Mouse (Mus musculus): ENCODE measurements around the gene Rap1gap. TPM values are rescaled to one million over a fixed set of nuclear protein-coding genes. Genes with fewer than 3 reads are reported as not detected.
A peak's percentile ranks its signal among the peaks of the same experiment; 100 is the strongest.

Rap1gap gene
- total RNA-seq, 2 experiments from 2014 or later, result 6.6 to 7.4 TPM

DNA sequence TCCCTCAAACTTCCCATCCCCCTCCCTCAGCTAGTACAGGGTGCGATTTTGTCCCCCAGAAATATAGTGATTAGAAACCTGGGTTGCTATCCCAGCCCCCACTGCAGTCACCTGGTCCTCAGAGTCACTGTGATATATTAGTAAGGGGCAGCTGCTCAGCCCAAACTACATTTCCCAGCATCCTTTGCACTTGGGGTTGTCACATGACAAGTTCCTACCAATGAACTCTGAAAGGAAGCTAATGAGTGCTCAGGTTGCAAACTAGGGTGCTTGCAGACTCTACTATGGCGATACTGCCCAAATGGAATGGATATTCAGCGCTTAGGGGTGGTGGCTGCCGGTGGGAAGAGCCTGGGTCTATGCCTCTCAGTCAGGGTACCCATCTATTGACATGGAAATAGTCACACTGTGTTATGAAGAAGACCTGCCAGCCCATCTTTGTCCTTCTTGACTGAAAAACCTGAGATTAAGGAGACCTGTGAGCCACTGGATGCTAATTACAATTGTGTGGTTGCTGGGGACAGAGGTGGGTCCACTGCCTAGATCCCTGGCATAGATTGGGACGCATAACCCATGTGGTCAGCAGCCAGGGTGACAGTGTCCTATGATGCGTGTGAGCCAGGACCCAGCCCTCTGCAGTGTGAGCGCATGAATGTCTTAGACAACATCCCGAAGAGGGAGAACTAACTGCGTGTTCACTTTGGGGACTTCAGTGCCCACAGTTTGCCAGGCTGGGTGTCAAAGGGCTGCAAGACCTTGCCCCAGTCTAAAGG lies 74.8 kb downstream of the Rap1gap start:
- DNase-seq (ENCODE audit: low spot score in 2 of 2), result no peak

DNA sequence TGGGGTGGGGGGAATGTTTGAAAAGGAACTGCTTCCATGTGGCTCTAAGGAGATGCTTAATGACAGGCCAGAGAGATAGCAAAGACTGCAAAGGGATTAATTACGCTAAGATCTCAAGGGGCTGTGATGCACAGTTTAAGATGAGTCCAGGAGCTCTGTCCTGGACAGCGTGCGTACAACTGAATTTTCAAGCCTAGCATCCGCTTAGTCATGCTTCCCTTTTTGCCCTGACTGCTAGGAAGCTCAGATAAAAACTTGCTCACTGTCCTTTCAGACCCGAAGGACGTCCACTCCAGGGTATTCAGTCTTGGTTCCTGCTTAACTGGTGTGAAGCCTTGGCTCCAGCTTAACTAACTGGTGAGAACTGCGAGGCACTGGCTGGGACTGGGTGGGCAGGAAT lies 75.8 kb downstream of the Rap1gap start:
- no peak for DNase-seq (ENCODE audit: low spot score in 2 of 2)

DNA sequence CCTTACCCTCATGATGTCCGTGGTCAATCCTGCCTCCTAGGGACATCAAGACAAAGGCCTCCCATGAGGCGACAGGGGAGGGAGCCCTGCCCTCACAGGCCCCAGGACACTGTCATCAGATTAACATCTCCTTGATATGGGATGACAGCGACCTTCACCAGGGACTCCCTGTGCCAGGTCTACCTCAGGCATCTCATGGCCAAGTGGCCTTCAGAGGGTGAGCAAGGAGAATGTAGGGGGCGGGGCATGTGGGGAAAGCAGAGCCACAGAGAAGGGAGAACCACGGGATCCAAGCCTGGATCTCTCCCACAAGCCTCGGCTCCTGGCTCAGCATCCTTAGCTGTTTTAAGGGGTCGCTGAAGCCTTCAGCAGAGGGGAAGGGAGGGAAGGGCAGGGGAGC lies 79.3 kb downstream of the Rap1gap start:
- DNase-seq (ENCODE audit: low spot score in 2 of 2), result no peak

DNA sequence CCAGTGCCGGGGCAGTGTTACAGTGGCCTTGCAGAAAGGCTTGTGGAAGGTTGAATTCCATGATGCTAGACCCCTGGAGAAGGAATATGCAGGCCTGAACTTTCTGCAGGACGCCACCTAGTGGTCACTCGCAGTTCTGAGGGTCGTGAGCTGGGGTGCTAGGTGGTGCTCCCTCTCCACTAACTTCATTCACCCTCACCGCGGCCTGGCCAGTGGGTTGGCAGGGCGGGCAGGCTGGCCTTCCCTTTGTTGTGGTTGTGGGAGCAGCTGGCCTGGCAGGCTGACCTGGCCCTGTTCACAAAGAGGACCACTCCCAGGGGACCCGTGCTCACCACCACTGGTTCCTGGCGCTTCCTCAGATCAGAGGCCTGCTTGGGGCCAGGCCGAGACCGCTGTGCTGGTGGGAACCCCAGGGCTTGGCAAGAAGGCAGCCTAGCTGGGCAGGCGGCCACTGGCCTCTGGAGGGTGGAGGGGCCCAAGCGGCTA lies 80.0 kb downstream of the Rap1gap start:
- DNase-seq (ENCODE audit: low spot score in 2 of 2), result peak in 1 of 2 experiments; percentile 56

DNA sequence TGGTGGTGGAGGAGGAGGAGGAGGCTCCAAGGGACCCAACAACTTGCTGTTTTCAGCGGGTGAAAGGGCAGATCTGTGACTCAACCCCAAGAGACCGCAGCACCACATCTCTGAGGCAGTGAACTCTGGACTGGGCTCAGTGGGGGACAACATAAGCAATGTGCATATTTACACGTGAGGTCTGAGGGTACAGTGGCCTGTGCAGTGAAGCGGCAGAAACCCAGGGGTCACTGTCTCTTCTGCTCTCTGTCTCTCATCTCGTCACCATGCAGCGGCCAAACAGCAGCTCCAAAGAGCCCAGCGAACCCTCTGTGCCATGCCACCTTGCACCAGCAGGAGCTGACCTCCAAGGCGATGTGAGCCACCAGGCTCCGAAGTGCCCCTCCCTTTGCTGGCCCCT lies 82.6 kb downstream of the Rap1gap start:
- no peak for DNase-seq (ENCODE audit: low spot score in 2 of 2)

DNA sequence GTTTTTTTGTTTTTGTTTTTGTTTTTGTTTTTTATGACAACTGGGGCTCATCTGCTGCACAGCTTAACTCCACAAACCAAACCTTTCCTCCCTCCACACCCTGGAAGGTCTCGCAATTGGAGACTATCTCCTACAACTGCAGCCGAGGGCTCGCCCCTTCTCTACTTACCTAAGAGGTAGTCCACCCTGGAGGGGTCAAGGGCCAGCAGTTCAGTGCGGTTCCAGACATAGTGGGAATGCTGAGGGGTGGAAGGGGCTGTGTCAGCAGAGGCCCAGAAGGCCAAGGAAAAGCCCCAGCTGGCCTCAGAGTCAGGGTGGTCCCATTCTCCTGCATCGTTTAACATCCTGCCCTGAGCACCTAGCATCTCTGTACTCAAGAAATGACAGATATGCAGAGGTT lies 83.1 kb downstream of the Rap1gap start:
- no peak for DNase-seq (ENCODE audit: low spot score in 2 of 2)

DNA sequence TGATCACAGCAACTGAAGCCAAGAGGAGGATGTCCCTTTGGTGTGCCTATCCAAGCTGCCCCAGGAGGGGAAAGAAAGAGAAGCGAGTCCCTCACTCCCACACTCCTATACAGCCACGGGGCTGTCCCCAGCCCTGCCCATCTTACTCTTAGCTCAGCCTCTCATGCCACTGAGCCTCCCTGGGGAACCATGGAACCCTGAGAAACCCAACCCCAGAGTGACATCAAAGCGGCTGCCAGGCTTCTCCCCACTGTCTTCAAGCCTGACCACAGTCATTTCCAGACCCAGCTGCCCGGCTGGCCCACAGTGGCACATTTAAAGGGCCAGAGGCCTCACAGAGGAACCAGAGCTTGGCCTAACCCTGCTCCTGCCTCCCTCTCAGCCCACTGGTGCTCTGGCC lies 84.2 kb downstream of the Rap1gap start:
- no peak for DNase-seq (ENCODE audit: low spot score in 2 of 2)

DNA sequence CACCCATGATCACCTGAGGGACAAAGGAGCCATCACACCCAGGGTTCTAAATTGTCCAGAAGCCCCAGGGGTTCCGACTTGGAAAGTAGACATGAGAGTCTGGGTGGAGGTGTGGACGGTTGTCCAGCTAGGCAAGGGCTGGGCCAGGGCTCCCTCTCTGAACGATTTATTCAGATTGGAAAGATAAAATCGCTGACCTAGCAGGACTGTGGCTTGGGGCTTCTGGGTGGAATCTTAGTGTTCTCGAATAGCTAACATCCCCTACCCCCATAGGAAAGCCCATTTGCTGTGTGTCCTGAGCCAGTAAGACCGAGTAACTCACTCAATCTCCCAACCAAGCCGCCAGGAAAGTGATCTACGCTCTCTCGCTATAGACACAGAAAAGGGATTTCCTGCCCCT lies 85.2 kb downstream of the Rap1gap start:
- no peak for DNase-seq (ENCODE audit: low spot score in 2 of 2)

DNA sequence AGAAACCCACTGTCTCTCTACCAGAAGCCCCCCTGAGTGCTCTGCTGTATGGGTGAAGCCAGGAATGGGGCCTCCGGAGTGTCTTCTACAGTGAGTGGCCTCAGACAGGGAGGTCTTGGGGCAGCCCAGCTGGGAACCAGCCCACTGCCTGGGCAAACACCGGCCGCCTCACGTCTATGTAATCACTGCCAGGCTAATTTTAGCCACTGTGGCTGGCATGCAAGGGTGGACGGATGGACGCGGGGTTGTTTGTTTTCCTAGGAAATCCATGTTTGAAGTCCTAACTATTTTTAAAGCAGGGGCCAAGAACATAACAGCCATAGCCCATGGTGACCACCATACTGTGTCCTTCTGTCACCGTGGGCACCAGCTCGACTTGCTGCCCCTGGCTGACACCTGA lies 85.6 kb downstream of the Rap1gap start:
- DNase-seq (ENCODE audit: low spot score in 2 of 2), result no peak

DNA sequence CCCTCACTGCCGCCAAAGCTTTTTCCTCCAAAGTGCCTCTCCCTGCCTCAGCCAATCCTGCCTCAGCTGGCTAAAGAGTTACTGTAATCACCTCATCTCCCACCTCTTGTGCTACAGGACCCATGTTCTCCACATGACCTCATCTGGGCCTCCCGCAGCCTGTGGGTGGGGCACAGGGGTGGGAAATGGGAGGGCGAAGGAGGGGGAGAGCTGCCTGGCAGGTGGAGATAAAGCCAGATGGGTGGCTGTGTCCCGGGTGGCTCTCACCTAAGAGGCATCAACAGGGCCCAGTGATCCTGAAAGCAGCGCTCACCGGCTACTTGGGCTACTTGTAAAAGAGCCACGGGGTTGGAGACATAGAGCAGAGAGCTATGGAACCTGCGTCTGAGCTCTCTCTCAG lies 86.8 kb downstream of the Rap1gap start:
- DNase-seq (ENCODE audit: low spot score in 2 of 2), result no peak

DNA sequence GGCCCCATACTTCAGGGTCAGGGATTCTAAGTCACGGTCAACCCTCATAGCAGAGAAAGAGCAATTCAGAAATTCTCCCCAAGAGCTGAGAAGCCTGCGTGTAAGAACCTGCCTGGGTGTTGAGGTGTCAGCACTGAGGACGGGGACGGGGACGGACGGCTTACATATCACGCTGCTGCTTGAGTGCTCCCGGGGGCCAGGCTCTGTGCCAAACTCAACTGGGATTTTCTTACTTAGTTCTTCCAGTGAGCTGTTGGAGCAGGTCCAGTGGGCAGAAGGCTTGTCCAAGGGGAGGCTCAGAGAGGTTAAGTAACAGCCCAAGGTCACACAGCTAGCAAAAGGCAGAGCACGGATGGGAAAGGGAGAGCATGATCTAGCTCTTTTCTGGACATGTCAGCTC lies 87.2 kb downstream of the Rap1gap start:
- DNase-seq (ENCODE audit: low spot score in 2 of 2), result peak in 1 of 2 experiments; percentile 47

DNA sequence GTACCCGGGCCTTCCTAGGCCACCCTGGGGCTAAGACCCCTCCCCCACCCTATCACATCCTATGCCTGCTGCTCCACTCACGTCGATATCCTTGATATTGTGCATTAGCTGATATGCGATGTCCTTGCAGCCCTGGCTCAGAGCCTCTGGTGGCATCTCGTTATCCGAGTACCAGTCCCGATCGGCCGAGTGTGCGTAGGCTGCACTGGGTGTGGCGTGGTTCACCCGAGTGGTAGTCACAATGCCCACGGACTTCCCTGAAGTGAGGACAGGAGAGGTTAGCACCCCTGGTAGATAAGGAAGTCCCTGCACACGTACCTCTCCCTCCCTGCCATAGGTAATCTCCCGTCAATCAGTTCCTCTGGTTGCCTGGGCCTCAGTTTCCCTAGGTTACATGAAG lies 87.9 kb downstream of the Rap1gap start:
- DNase-seq (ENCODE audit: low spot score in 2 of 2), result no peak

DNA sequence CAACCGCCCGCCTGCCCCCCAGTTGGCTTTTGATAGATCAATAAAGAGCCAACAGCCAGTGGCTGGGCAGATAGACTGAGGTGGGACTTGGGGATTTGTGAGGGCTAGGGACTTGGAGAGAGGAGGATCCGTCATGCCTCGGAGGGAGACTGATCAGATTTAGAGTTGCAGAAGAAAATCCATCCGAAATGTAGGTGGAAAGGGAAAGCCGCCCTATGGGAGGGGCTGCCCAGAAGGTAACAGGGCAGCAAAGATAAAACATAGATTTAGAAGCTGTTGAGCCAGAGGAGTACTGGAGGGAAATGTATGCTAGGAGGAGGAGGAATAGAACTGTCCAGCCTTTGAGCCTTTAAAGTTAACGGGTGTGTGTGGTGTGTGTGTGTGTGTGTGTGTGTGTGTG lies 88.7 kb downstream of the Rap1gap start:
- no peak for DNase-seq (ENCODE audit: low spot score in 2 of 2)

DNA sequence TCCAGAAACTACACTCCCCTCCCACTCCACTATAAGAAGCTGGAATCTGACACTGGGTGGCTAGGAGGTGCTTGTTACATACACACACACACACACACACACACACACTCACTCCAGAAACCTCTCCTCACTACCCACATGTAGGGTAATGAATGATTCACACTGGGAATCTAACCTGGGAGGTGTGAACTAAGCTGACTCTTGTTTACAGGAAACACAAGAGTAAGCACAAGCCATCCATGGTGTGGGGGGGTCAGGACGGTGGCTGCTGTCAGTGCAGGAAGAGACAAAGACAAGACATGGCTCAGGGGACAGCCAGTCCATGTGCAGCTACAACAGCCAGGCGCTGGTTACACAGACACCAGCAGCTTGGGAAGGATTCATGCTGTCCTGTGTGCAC lies 89.9 kb downstream of the Rap1gap start:
- no peak for DNase-seq (ENCODE audit: low spot score in 2 of 2)

DNA sequence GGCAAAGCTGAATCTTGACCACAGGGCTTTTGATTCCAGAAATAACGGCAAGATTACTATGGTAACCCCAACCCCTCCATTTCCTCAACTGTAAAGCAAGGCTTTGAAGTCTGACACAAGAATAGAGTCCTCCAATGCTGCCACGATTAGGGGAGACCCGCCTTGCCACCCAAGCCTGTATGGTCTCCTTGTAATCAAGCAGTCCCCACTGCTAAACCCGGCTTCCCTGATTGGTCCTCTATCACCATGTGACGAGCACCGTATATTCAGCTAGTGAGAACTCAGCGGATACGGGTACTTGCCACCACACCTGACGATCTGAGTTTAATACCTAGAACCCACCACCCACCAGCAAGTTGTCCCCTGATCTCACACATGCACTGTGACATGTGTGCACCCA lies 98.4 kb downstream of the Rap1gap start:
- DNase-seq (ENCODE audit: low spot score in 2 of 2), result no peak

DNA sequence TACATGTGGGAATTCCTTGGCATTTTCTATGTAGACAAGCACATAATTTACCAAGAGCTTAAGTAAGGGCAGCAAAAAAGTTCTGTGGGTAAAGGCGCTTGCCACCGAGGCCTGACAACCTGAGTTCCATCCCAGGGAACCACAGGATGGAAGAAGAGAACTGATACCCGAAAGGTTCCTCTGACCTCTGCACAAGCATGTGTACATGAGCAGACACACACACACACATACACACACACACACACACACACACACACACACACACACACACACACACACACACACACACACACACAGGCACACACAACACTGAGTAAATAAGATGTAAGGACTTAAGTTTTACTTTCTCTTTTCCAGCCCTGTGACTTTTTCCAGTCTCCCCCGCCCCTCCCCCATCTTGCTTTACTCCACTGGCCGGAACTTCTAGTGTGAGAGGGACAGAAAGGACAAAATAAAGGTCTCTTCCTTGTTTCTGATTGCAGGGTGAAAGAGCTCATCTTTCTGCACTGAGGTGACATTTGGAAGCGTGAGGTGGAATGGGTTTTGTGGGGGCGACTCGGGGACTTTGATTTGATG lies 99.5 kb downstream of the Rap1gap start:
- DNase-seq (ENCODE audit: low spot score in 2 of 2), result no peak

DNA sequence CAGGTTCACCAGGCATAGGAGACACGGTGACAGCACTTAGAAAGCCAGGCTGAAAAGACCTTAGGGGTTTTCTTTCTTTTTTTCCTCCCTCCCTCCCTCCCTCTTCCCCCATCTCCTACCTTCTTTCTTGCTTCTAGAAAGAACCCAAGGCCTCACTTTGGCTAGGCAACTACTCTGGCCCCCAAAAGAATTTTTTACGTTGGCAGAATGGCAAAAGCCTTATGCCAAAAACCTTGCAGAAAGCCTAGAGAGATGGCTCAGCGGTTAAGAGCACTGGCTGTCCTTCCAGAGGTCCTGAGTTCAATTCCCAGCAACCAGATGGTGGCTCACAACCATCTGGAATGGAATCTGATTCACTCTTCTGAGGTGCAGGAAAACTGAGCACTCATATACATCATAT lies 100.1 kb downstream of the Rap1gap start:
- DNase-seq (ENCODE audit: low spot score in 2 of 2), result no peak

DNA sequence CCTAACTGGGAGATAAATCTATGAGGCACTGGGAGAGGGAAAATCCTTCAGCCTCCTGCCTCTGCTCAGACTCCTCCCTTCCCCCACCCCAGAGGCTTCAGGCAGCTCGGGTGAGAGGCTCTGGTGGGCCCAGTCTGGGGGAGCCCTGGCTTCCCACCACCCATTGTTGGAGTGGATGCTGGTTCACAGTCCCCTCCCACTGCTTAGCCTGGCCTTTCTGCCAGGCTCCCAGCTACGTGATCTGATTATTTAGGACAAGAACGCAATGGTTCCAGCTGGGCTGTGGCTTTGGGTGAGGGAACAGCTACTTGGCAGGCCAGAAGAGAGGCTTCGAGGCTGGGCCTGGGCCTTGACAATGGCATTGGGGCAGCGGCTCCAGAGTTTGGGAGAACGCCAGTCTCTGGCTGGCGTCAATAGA lies 101.0 kb downstream of the Rap1gap start:
- DNase-seq (ENCODE audit: low spot score in 2 of 2), result no peak

DNA sequence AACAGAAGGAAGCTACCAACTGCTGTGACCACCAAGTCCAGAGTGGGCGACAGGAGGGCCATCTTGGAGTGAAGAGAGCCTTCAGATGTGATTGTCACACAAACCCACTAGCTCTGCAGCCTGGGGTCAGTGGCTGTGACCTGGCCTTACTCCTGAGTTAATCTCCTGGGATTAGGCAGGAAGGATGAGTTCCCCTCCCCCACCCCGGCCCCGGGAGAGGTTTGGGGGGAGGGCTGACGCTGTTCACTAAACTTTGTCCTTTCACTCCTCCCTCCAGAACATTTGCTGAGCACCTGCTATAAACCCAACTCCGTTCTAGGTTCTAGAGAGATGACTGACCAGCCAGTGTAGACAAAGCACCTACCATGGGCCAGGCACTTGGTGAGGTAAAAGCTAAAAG lies 101.8 kb downstream of the Rap1gap start:
- DNase-seq (ENCODE audit: low spot score in 2 of 2), result no peak

DNA sequence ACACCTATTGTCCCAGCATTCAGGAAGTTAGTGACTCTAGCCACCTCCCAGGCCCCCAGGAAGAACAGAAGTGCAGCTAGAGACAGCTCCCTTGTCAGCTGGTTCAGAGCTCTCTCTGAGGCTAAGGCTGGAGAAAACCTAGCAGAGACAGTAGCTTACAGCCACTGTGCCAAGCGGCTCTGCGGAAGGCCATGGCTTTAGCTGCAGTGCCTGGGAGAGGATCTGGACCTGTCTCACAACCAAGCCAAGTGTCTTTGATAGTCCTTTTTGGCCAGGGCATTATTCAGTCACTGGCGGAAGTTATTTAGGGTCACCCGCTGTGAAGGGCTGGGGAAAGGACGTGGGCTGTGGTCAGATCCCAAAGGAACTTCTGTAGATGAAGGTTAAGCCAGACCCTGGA lies 103.9 kb downstream of the Rap1gap start:
- DNase-seq (ENCODE audit: low spot score in 2 of 2), result no peak

DNA sequence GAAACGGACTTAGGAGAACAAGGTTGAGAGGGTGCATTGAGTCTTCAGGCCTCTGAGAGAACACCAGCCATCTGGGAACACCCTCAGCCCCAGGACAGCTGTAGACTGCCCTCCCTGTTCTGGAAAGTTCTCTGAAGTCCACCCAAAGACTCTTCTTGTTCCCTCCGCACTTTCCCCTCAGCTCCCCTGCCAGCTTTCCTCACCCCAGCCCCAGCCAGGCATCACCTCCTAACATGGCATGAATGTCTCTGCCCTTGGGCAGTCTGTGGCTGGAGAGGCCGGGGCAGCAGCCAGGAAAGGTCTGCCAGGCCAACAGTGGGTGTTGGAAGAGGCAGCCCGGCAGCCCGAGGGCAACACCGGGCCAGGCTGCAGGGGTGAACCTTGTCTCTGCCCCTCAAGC lies 104.3 kb downstream of the Rap1gap start:
- no peak for DNase-seq (ENCODE audit: low spot score in 2 of 2)

DNA sequence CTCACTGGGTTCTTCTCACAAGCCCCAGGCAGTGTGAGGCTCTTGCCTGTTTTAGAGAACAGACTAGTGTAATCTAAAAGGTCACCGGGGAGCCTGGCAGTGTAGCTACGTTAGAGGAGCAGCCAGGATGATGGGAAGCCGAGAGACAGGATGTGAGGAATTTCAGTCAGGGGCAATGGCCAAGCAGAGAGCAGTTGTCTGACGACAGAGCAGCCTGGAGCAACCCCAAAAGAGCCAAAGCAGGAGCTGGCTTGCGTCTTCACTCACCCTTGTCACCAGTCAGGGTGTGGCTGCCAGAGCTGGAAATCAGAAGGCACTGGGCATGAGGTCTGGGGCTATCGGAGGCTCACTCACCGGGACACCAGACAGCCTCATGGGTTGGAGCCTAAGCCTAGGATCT lies 105.1 kb downstream of the Rap1gap start:
- no peak for DNase-seq (ENCODE audit: low spot score in 2 of 2)
